Mouse (Mus musculus): Measurements from ENCODE around the gene Cenph.
"Not testable (repeated sequence)": the region's sequence is repeated elsewhere in the genome, so short reads cannot be mapped to it uniquely, and the experiment has no call there.

Cenph gene

DNA sequence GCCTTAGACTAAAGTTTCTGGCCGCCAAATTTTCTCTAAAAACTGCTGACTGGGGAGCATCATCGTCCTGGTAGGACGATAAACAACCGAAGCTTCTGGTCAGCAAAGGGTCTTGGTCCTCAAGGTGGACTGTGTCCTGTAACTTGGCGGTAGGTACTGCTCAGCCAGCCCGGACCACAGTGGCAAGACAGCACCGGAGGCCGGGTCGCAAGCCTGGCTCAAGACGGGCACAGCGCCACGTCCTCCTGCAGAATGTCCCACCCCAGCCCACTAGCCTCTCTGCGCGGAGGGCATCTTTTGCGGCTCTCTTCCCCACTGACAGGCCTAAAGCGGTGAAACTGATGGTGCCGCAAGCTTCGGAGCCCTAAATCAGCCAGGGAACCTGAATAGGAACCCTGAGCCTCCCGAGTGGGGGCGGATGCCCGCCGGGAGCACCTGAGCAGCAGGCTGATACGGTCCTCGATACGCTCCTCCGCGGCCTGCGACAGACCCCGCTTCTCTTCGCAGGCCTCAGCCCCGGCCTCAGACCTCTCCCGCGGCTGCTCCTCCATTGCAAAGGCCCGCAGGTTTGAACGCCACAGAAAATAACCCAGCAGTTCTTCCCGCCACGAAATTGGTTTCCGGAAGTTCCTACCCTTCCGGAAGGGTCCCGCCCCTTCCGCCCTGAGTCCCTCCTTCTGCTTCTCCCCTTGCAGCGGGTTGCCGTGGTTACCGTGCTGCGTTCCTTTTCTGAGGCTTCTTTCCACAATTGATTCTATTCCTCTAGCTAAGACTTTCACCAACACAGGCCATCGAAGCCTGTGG is at the start of gene Cenph:
Gene Cenph, minus strand, starts transcription at position 648 of the 804 bp plus-strand sequence.
- peak; percentile 74 to 92 for DNase-seq (ENCODE audit: low spot score in 2 of 2)

DNA sequence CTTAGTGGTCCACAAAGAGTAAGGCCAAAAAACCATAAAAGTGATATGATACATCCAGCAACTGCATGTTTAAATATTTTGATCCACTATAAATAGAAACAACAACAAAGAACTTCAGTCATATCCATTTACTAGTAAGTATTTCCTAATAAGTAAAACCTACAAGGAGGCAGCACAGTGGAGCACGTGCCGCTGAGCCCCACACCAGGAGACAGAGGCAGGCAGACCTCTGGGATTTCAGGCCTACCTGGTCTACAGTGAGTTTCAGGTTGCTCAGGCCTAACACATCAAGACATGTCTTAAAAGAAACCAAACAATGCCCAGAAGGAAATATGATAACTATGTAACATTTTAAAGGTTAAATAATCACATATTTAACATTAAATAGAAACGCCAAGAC is 49.2 kb upstream of the Cenph start:
- DNase-seq (ENCODE audit: low spot score in 2 of 2), result no peak

DNA sequence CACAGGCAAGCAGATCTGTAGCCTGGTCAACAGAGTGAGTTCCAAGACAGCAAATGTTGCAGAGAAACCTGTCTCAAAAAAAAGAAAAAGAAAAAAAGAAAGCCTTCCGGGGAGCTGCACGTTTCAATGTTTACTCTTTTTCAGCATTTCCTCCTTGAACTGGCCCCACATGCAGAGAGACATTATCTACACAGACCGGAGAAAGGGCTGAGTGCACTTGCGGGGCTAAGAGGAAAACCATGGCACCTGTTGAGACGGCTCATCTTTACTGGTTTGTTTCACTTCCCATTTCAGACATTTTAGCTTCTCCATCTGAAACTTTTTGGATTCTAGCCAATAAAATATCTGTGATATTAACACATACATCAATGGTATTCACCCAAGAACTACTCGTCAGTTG is 48.6 kb upstream of the Cenph start:
- peak in 1 of 2 experiments; percentile 50 for DNase-seq (ENCODE audit: low spot score in 2 of 2)

DNA sequence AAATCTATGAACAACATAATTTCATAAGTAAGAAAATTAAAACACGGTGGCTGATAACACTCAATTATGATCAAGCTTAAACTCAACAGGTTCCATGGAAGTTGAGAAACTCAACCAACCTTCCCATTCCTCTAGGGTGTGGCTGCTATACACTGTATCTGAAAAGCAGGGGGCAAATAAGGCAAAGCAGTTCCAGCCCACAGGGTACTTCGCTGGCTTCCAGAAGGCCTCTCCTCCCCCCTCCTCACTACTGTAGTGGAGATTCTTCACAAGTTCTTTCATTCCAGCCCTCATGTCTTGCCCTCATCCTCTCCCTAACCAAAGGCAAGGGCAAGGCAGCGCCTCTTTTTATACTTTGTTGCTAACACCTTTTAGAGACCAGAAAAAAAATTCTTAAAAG is 48.2 kb upstream of the Cenph start:
- DNase-seq (ENCODE audit: low spot score in 2 of 2), result no peak

DNA sequence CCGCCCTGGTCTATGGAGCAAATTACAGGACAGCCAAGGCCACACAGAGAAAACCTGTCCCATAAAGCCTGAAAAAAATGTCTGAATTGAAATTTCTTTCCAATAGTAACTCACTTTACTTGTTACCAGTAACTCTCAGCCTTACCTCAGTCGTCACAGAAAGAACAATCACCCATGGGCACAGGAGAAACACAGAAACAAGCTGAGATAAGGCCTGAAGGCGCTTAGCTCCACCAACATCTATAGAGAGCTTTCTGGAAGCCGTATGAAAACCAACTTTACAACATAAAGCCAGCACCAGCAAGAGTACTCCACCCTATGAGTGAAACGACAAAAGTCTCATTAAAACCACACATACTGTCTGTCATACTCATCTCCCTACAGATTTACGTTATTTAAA is 38.8 kb upstream of the Cenph start:
- no peak for DNase-seq (ENCODE audit: low spot score in 2 of 2)

DNA sequence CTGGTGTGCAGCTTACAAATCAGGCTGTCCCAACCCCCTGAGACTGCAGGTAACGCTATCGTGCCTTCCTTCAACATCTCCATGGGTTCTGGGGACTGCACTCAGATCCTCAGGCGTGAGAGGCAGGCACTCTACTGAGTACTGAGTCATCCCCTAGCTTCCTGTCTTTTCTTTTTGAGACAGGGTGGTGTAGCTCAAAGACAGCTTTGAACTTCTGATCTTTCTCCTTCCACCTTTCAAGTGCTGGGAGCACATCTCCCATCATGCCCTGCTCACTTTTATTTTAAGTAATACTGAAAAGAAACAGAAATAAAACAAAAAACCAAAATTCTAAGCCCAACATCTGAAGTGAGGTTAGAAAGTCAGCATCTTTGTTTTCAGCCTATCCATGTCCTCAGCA is 30.1 kb upstream of the Cenph start:
- no peak for DNase-seq (ENCODE audit: low spot score in 2 of 2)

DNA sequence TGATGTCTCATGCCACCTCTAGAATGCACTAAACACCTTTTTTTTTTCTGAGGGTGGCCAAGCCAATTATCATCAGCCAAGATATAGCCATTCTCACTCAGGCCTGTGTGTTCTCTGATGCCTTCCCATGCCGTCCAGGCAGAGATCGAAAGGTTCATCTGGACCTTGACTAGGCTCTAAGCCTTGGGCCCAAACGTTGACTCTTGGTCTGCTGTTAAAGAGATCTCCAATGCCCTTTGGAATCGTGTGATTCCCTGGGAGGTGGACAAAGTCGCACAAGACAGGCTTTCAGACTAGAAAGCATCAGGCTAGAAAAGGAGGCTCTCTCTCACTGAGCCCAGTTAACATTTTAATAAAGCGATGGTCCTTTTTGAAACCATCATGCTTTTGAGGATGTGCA is 21.5 kb upstream of the Cenph start:
- DNase-seq (ENCODE audit: low spot score in 2 of 2), result no peak

DNA sequence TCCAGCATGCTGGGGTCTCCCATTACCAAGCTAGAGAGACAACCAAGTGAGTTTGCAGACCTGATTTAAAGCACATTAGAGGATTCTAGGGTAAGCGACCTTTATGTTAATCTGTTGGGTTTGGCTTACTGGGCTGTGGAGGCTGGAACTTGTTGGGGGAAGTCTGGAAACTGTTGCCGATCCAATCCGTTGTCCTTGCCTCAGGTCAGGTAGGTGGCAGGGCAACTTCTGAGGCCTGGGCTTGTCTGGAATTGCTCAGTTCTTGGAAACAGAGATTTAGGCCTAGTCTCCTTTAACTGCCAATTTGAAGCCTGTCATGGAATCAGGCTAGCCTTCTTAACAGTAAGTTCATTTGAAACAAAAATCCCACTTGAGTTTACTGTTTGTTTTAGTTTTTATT is 13.4 kb upstream of the Cenph start:
- DNase-seq (ENCODE audit: low spot score in 2 of 2), result no peak

DNA sequence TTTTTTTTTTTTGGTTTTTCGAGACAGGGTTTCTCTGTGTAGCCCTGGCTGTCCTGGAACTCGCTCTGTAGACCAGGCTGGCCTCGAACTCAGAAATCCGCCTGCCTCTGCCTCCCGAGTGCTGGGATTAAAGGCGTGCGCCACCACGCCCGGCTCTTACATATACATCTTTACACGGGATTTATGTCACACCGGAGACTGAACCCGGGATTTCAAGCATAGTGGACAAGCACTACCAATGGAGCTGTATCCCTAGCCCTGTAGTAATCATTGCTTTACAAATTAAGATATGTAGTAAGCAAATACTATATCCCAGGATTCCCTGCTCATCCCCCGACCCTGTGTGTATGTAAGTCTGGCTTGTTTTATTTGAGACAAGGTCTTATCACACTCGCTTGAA is 12.4 kb upstream of the Cenph start:
- DNase-seq (ENCODE audit: low spot score in 2 of 2), result not testable (repeated sequence)

DNA sequence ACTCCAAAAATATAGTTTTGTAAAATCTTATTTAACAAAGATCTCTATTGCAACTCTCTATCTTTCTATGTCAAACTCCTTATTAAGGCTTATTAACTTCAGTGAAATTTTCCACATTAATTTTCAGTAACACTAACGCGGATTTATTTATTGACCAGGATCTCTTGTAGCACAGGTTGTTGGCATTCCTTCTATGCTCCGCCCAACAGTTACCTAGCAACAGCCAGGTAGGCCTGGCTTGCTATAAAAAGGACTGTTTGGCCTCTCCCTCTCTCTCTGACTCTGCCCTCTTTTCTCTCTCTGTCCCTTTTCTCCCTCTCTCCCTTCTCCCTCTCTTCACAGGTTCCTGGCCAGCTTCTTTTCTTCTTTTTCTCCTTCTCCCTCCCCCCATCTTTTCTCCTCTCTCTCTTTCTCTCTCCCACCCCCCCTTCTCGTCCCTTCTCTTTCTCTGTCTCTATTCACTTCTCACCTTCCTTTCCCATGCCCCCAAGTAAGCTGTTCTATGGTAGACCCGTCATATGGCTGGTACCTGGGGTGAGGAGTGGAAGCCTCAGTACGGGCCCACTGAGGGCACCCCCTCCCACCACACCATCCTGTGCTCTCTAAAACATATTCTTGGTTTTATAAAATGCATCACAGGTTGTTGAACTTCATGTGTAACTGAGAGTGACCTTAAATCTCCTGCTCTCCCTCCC is 11.8 kb upstream of the Cenph start:
- no peak for DNase-seq (ENCODE audit: low spot score in 2 of 2)

DNA sequence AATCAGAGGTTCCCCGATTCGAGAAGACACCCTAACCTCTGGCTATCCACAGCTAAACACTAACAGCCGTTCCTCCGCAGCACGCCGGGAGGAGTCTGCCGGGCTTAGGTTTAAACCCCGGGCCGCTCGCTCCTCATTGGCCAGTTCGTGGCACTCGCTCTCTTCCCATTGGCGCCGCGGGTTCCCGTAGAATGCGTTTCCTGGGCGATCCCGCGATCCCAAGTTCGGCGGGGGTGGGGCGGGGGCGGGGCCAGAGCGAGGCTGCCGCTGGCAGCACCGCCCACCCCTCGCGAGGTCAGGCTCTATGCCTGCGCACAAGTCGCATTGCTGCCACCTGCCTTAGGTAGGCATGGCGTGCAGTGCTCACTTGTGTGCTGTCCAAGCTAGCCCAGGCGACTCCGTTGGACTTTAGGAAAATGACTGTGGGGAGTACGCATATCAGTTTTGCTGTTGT is 10.7 kb upstream of the Cenph start, which contains the start of gene Ccnb1:
Gene Ccnb1, minus strand, starts transcription at position 157 of the 454 bp plus-strand sequence.
- DNase-seq (ENCODE audit: low spot score in 2 of 2), result peak; percentile 86 to 94

DNA sequence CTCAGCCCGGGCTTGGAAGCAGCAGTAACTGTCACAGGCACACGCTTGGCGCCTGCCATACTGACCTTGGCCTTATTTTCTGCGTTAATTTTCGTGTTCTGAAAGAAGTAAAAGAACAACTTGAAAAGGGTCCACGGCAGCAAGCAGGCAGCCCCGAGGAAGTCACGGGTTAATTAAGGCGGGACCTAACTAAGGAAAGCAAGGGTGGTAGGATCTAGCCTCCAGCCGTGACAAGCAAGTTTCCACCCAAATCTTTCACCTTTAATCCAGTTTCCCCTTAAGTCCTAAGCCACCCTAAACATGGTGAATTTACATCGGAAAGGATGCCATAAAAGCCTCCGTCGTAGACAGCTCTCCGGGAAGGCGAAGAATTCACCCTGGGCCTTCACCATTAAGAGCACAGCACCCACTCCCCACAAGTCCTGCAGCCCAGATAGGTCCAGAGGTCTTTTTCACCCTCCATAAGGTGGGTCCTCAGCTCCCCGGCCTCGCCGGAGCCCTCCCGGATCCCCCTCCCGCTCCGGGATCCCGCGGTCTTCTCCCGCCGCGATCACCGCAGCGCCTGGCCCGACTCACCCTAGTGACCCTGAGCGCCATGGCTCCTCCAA is 10.2 kb upstream of the Cenph start:
- DNase-seq (ENCODE audit: low spot score in 2 of 2), result peak; percentile 40 to 48

DNA sequence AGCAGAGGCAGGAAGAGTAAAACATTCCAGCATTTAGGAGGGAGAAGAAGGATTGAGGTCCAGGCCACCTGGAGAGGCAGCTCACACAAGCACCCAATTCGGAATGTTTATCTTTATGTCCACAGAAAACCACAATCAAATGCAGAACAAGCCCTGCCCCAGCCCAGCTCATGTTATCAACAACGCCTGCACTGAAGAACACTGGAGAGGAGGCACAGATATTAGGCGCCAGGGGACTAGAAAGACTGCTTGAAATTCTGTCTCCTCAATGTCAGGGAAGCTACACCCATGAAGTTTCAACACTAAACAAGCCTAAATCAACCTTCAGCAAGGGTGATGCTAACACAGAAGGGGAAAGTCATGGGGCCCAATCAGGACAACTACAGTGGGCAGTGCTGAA is 1.8 kb upstream of the Cenph start:
- peak in 1 of 2 experiments; percentile 42 for DNase-seq (ENCODE audit: low spot score in 2 of 2)

DNA sequence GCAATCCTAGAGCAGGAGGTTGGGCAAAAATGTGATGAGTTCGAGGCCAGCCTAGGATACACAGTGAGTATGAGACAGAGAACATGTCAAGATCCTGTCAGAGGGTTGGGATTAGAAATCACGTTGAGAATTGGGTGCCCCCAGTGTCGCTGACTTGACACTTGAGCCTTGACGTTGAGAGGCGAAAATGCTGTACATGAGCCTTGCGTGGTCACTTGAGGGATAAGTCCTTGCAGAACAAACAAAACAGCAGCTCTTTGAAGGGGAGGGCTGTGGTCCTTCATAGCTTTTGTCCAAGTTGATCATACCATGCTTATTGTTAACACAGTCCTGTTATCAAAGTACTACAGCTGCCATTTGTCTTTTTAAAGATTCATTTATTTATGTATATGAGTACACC is 1.0 kb upstream of the Cenph start:
- DNase-seq (ENCODE audit: low spot score in 2 of 2), result no peak

DNA sequence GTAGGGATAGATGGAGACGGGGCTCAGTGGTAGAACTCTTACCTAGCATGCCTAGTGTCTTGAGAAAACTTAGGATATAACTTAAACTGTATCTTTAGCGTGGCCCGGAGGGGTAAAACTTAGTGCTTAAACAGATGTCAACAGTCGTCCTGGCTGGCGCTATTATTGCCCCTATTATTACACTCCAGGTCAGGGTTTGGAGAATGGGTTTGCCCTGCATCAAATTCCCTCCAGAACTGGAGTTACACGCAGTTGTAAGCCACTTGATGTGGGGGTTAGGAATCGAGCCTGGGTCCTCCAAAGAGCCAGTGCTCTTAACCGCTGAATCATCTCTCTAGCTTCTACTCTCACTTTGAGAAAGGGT is 339 bp upstream of the Cenph start:
- no peak for DNase-seq (ENCODE audit: low spot score in 2 of 2)

DNA sequence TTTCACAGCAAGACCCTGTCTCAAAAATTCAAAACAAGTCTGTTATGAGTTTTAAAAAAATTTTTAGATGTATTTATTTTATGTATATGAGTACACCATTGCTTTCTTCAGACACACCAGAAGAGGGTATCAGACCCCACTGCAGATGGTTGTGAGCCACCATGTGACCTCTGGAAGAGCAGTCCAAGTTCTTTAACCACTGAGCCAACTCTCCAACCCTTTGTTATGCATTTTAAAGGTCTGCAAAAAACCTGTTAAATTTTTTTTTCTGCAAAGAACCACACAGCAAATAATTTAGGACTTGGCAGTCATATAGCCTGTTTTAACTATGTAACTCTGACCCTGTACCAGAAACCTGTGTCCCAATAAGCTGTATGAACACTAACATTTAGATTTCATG is 995 bp downstream of the Cenph start:
- no peak for DNase-seq (ENCODE audit: low spot score in 2 of 2)

DNA sequence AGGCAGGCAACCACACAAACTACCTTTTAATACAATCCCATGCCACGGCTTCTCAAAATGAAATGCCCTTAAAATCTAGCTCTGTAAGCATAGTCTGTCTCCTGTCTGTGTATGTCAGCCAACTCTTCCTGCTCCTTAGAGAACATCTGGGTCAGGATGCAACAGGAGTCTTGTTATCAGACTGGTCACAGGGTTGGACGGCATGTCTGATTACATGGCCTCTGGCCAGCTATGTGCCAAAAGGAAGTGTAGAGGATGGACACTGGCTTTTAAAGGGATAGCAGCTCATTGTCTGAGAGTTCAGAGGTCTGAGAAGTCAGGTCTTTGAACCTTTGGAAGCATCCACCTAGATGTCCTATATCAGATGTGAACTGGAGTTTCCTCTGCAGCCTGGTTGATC is 20.4 kb downstream of the Cenph start:
- peak in 1 of 2 experiments; percentile 32 for DNase-seq (ENCODE audit: low spot score in 2 of 2)

DNA sequence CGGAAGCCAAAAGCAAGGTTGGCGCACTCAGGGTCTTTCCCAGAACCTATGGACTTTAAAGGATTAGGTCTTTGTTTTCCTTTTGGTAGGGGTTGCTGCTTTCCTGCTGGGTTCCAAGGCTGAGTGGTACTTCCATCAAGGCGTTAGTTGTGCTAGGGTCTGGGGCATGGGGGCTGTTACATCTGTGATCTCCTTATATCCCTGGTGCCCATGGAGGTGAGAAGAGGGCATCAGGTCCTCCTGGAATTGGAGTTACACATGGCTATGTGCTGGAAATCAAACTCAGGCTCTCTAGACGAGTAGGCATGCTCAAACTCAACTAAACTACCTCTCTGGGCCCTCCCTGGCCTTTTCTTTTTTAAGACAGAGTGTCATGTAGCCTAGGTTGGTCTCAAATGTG is 21.5 kb downstream of the Cenph start:
- no peak for DNase-seq (ENCODE audit: low spot score in 2 of 2)

DNA sequence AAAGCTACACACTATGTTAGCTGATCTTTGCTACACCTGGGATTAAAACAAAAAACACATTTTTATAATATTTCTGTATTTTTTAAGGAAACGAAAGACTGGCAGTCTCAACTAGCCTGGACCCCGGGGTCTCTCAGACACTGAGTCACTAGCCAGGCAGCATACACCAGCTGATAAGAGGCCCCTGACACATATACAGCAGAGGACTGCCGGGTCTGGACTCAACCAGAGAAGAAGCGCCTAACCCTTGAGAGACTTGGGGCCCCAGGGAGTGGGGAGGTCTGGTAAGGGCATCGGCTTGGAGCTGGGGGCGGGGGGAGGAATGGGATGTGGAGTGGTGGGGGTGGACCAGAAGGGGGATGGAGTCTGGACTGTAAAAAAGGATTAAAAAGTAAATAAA is 22.7 kb downstream of the Cenph start:
- no peak for DNase-seq (ENCODE audit: low spot score in 2 of 2)

DNA sequence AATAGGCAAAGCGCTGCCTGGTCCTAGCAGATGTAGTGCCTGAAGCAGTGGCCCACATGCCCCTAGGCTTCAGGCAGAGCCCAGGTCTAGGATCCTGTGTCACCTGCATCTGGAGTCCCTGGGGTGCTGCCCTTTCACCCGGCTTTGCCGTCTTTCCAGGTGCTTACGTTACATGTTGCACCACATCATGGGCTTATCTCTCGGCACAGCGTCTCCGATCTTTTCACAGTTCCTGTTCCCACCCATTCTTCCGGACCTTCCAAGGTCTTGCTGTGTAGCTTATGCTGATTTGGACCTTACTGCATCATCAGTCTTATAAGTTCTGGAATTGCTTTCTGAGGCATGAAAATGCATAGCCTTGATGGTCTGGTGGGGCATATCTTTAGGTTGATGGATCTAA is 23.2 kb downstream of the Cenph start:
- no peak for DNase-seq (ENCODE audit: low spot score in 2 of 2)

DNA sequence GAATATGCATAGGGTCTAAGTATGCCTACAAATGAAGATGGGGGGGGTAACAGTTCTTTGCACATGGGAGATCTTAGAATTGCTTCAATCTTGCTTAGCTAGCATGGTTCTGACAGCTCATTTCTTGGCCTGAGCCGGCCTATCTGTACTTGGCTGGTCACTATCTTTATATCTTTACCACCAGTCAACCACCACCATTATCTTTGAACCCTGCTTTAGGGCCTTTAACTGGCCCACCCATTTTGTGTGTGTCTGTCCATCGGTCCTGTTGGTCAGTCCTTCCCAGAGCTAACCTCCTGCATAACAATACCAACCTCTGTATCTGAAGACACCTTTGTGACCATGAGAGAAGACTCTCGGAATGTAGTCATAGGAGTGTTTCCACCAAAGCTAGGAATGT is 24.3 kb downstream of the Cenph start:
- no peak for DNase-seq (ENCODE audit: low spot score in 2 of 2)

DNA sequence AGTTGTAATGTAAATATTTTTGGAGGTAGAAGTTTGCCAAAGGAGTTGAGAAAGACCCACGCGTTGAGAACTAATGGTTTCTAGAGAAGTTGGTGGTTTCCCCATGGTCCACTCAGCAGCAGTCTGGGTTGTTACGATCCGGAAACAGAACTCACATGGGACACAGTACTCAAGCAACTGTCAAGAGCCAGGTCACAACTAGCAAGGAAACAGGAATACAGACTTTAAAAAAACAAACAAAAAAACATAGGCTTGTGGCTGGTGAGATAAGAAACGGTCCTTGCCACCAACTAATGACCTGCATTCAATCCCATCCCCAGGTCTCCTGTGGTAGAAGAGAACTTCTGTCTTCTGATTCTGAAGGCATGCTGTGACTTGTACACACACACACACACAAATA is 24.9 kb downstream of the Cenph start:
- DNase-seq (ENCODE audit: low spot score in 2 of 2), result no peak

DNA sequence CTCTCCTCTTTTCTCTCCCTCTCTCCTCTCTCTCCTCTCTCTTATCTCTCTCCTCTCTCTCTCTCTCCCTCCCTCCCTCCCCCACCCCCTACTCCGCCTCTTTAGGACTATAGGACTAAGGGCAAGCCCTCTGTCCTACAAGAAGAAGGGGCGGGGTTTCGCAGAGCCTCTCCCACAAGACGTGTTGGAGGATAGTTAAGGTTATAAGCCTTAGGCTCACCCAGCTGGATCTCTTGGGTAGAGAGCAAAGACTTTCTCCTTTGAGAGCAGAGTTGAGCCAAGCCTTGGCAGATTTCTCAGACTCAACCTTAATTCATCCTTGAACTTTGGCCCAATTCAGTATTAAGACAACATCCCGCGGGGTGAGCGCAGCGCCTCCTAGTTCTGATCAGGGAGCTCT is 27.1 kb downstream of the Cenph start:
- DNase-seq (ENCODE audit: low spot score in 2 of 2), result no peak

Data from spleen, postnatal 10 days (tissue).